Mouse (Mus musculus): ENCODE data around the gene Lrmda.
A peak's percentile ranks its signal among the peaks of the same experiment; 100 is the strongest.

DNA sequence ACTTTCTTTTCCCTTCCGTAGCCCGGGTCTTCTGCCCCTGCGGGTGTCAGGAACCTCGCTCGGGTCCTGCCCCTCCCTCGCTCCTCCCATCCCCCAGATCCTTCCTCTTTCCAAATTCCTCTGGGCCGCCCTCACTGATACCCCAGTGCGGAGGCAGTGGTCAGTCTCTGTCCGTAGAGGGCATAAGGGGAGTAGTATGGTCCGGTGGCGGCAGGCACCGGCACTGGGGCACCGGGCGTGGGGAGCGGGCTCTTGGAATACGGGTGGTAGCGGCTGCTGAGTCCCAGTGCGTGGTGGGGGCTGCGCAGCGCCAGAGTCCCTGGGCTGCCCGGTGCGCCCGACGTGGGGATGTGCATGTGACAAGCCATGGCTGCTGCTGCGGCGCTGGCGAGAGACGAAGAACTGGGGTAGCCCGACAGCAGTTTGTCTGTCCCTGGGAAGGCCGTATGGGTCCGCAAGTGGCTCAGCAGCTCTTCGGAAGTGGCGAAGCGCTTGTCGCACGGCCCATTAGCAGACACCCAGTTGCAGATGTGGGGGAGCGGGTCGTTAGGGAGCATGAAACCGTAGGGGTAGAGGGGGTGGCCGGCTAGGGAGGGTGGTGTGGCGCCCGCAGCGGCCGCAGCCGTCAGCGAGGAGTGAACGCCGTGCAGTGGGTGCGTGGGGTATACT, 34.6 kb upstream of the Lrmda start:
- TF ChIP-seq POLR2A (IDR thresholded peaks at IDR 0.05; ENCODE audit: low read depth, low read length) (peak; percentile 54), CTCF (IDR thresholded peaks at IDR 0.05; ENCODE audit: borderline replicate concordance, insufficient read depth, low read length) (no peak)
